Mouse (Mus musculus) liver (tissue): Measurements from ENCODE around the gene Nckap1l.
A peak's percentile ranks its signal among the peaks of the same experiment; 100 is the strongest.
"Not testable (repeated sequence)": the region's sequence is repeated elsewhere in the genome, so short reads cannot be mapped to it uniquely, and the experiment has no call there.

ENCODE experiments used
- DNase-seq: peaks from one replicate; pipeline ENCODE4 v3.0.0-alpha.2; 2020; ENCODE audit warnings: mixed read lengths

Gene Nckap1l

GRCm38 (mm10) chr15:103453551-103454218 is at the start of gene Nckap1l:
TSS of gene Nckap1l (plus strand) at chr15:103453794.
- DNase-seq: peak; percentile 55

GRCm38 (mm10) chr15:103405586-103405985 is 48.0 kb upstream of the Nckap1l start:
- DNase-seq: not testable (repeated sequence)

GRCm38 (mm10) chr15:103427017-103427416 is 26.6 kb upstream of the Nckap1l start:
- no peak for DNase-seq

- DNase-seq: peak; percentile 4
These were observed 23.4 kb upstream of the Nckap1l start, which contains the start of gene Gtsf1 for GRCm38 (mm10) chr15:103430241-103430640. TSS of gene Gtsf1 (minus strand) at chr15:103430470.

- not testable (repeated sequence) for DNase-seq
These were observed 7.6 kb upstream of the Nckap1l start for GRCm38 (mm10) chr15:103445966-103446365.

- DNase-seq: no peak
These were observed 5.2 kb upstream of the Nckap1l start, which contains the start of gene Gtsf2 for GRCm38 (mm10) chr15:103448369-103448768. TSS of gene Gtsf2 (minus strand) at chr15:103448469.

GRCm38 (mm10) chr15:103454449-103454848 is 855 bp downstream of the Nckap1l start:
- DNase-seq: no peak

- peak; percentile 15 for DNase-seq
These were observed 9.1 kb downstream of the Nckap1l start for GRCm38 (mm10) chr15:103462539-103463261.

- no peak for DNase-seq
These were observed 18.0 kb downstream of the Nckap1l start for GRCm38 (mm10) chr15:103471488-103472194.

- DNase-seq: no peak
These were observed 18.7 kb downstream of the Nckap1l start for GRCm38 (mm10) chr15:103472265-103472664.

GRCm38 (mm10) chr15:103473182-103473581 is 19.6 kb downstream of the Nckap1l start:
- no peak for DNase-seq

GRCm38 (mm10) chr15:103473769-103474168 is 20.2 kb downstream of the Nckap1l start:
- DNase-seq: no peak

GRCm38 (mm10) chr15:103479080-103479606 is 25.5 kb downstream of the Nckap1l start:
- DNase-seq: no peak

GRCm38 (mm10) chr15:103480129-103480528 is 26.5 kb downstream of the Nckap1l start:
- DNase-seq: no peak

GRCm38 (mm10) chr15:103482488-103482887 is 28.9 kb downstream of the Nckap1l start:
- DNase-seq: no peak

- no peak for DNase-seq
These were observed 30.9 kb downstream of the Nckap1l start for GRCm38 (mm10) chr15:103484490-103484889.

GRCm38 (mm10) chr15:103485106-103485505 is 31.5 kb downstream of the Nckap1l start:
- no peak for DNase-seq

- DNase-seq: no peak
These were observed 33.1 kb downstream of the Nckap1l start for GRCm38 (mm10) chr15:103486658-103487057.

- no peak for DNase-seq
These were observed 34.7 kb downstream of the Nckap1l start for GRCm38 (mm10) chr15:103488336-103488735.

- DNase-seq: no peak
These were observed 42.9 kb downstream of the Nckap1l start for GRCm38 (mm10) chr15:103496204-103497140.

GRCm38 (mm10) chr15:103498157-103498556 is 44.6 kb downstream of the Nckap1l start:
- DNase-seq: no peak

- DNase-seq: no peak
These were observed 47.1 kb downstream of the Nckap1l start for GRCm38 (mm10) chr15:103500723-103501122.
